Mouse (Mus musculus) heart, embryonic 14.5 days (tissue): ENCODE data around the gene Dnah7c. TPM values are rescaled to one million over a fixed set of nuclear protein-coding genes. Genes with fewer than 3 reads are reported as not detected.
"Not testable (repeated sequence)": the region's sequence is repeated elsewhere in the genome, so short reads cannot be mapped to it uniquely, and the experiment has no call there.

ENCODE experiments used
- ATAC-seq: fragments of 200-750 bp; cut with Nextera tagmentation; 2 replicates; pipeline ENCODE4 v1.8.0; 2017; ENCODE audit warnings: low read depth, moderate TSS enrichment; ENCODE audit not compliant: insufficient number of reproducible peaks, insufficient read depth, low FRiP score
- H3K27ac ChIP-seq, 2 experiments: fragments of 200-500 bp in 1 of 2; fragments of 300-500 bp in 1 of 2; sonication (generic) in 1 of 2; replicated peaks in 1 of 2; 2 replicates each; pipeline ENCODE4 v1.5.1; 2012 to 2014; ENCODE audit warnings: low read depth in 2 of 2, low read length in 2 of 2, control low read depth in 1 of 2, mild to moderate bottlenecking in 1 of 2, mixed read lengths in 1 of 2; ENCODE audit not compliant: control insufficient read depth in 1 of 2, insufficient read depth in 1 of 2
- H3K27me3 ChIP-seq: fragments of 300-500 bp; sonication (generic); 2 replicates; pipeline ENCODE4 v1.6.1; 2014; ENCODE audit warnings: mild to moderate bottlenecking, low read length, control low read depth; ENCODE audit not compliant: control insufficient read depth, insufficient read depth
- H3K36me3 ChIP-seq: fragments of 300-500 bp; sonication (generic); 2 replicates; pipeline ENCODE4 v1.6.1; 2014; ENCODE audit warnings: mild to moderate bottlenecking, control low read depth, low read length, mixed read lengths; ENCODE audit not compliant: control insufficient read depth, insufficient read depth
- H3K4me1 ChIP-seq, 2 experiments: fragments of 200-500 bp in 1 of 2; fragments of 300-500 bp in 1 of 2; sonication (generic) in 1 of 2; 2 replicates each; pipeline ENCODE4 v1.6.1; 2012 to 2014; ENCODE audit warnings: low read length in 2 of 2, control low read depth in 1 of 2, mixed read lengths in 1 of 2; ENCODE audit not compliant: control insufficient read depth in 2 of 2, insufficient read depth in 2 of 2
- H3K4me2 ChIP-seq: fragments of 300-500 bp; sonication (generic); 2 replicates; pipeline ENCODE4 v1.6.1; 2014; ENCODE audit warnings: mild to moderate bottlenecking, low read length
- H3K4me3 ChIP-seq, 2 experiments: fragments of 200-500 bp in 1 of 2; fragments of 300-500 bp in 1 of 2; sonication (generic) in 1 of 2; 2 replicates each; pipeline ENCODE4 v1.5.1; 2012 to 2014; ENCODE audit warnings: low read length in 2 of 2, mild to moderate bottlenecking in 2 of 2, control low read depth in 1 of 2, low read depth in 1 of 2, moderate library complexity in 1 of 2; ENCODE audit not compliant: control insufficient read depth in 1 of 2, insufficient read depth in 1 of 2
- H3K9ac ChIP-seq: fragments of 300-500 bp; sonication (generic); 2 replicates; pipeline ENCODE4 v1.6.1; 2014; ENCODE audit warnings: mild to moderate bottlenecking, low read length
- H3K9me3 ChIP-seq: fragments of 300-500 bp; sonication (generic); 2 replicates; pipeline ENCODE4 v1.6.1; 2016; ENCODE audit warnings: low read length, control low read depth; ENCODE audit not compliant: control insufficient read depth
- WGBS: fragments of 180-500 bp; shearing (Covaris S2); extraction: QIAGEN DNeasy Blood & Tissue Kit; methylation state at CpG from one replicate; pipeline ENCODE4 v1.1.7; 2014; 5-methylcytosine and 5-hydroxymethylcytosine counted together
- polyA plus RNA-seq: library from polyadenylated mRNA; unstranded; fragments of >200 nt; fragmentation: Nextera tagmentation; extraction: Ambion mirVana; gene quantifications from 2 replicates; pipeline ENCODE4 v1.2.1, GENCODE M21; 2014

Gene Dnah7c
- polyA plus RNA-seq, 1 experiment from 2014 or later, result 0.07 TPM

DNA sequence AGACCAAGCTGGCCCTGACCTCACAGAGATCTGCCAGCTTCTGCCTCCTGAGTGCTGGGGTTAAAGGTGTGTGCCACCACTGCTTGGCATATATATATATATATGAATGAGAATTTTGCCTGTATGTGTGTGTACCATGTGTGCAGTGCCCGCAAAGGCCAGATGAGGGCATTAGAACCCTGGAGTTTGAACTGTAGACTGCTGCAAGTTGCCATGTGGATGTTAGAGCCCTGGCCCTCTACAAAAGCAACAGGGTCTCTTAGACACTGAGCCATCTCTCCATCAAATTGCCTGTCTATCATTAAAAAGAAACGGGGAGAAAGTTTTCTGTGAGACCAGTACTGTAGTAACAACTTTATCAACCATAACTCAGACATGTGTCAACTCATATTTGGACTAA is 3.0 kb downstream of the Dnah7c start:
- no peak for ATAC-seq
- 61% methylated on average over 2 of the region's 2 CpGs for WGBS
- no peak overlapping the region for H3K4me2 ChIP-seq
- no peaks in the 10 kb centered on the region for H3K36me3 ChIP-seq
- H3K4me1 ChIP-seq, result 0 out of 4 replicates have a peak, but pooled peaks cover 0 to 2% of the 10 kb centered on the region in 2 experiments
- no peak overlapping the region for H3K27ac ChIP-seq
- no peaks in the 10 kb centered on the region for H3K27me3 ChIP-seq
- H3K9ac ChIP-seq, result no peak overlapping the region
- H3K9me3 ChIP-seq, result no peaks in the 10 kb centered on the region
- no peak overlapping the region for H3K4me3 ChIP-seq

DNA sequence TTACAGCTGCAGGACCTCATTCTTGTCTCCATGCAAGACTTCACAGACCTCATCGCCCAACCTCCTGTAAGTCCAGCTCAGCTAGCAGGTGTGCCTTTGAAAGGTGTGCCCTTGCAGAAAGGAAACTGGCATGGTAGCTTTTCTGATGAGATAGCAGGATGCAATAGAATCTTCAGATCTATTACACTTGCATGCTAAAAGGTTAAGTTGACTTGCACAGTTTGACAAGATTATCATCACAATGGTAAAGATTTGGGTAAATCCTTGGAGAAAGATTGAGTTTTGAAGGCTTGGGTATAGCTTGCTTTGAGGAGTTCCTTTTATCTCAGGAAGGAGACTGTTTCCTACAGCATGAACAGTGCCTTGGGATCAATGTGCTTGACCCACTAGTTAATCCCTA is 89.3 kb downstream of the Dnah7c start:
- not testable (repeated sequence) for H3K36me3 ChIP-seq, H3K4me3 ChIP-seq, H3K27ac ChIP-seq, H3K4me2 ChIP-seq, H3K9ac ChIP-seq, ATAC-seq, H3K9me3 ChIP-seq, H3K27me3 ChIP-seq, H3K4me1 ChIP-seq
- WGBS, result 74% methylated on average over 1 of the region's 1 CpGs

DNA sequence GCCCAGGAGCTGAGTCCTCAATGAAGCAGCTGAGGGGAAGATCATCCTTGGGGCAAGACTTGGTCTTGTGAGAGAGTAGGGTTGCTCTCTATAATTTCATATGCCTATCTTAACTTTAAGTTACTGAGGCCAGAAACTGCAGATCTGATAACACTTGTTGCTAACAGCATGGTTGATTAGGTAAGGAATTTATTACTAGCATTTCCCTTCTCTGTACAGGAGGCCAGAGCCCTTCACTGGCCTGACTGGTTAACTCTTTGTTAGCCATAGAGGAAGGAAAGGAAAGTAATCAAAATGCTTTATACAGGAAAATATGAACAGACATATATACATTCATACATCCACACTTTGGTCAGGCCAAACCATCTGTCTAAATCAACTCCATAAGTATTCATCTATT is 95.6 kb downstream of the Dnah7c start:
- Histone ChIP-seq H3K27me3 (no peaks in the 10 kb centered on the region), H3K4me1 (no peaks in the 10 kb centered on the region), H3K27ac (no peak overlapping the region), H3K36me3 (no peaks in the 10 kb centered on the region), H3K4me2 (no peak overlapping the region), H3K9ac (no peak overlapping the region), H3K4me3 (no peak overlapping the region), H3K9me3 (no peaks in the 10 kb centered on the region)
- no peak for ATAC-seq

DNA sequence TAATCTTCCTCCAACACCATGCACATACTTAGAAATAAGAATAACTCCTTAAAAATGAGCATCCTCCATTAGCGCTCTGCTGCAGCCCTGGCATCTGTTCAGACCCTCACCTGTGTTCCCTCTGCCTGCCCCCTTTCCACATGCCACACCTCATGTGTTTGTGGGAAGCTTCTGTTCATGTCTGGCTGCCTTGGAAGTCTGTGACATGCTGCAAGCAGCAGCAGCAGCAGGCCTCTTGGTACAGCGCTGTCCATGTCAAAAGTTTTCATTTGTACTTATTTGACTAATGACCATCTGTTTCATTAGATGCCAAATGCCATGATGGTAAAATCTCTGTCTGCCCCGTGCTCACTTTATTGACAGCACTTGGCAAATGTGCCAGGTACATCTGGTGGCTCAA is 101.1 kb downstream of the Dnah7c start:
- not testable (repeated sequence) for H3K4me1 ChIP-seq, ATAC-seq, H3K36me3 ChIP-seq, H3K27me3 ChIP-seq, H3K4me2 ChIP-seq, H3K27ac ChIP-seq, H3K9ac ChIP-seq, H3K4me3 ChIP-seq, H3K9me3 ChIP-seq
- 52% methylated on average over 3 of the region's 3 CpGs for WGBS

DNA sequence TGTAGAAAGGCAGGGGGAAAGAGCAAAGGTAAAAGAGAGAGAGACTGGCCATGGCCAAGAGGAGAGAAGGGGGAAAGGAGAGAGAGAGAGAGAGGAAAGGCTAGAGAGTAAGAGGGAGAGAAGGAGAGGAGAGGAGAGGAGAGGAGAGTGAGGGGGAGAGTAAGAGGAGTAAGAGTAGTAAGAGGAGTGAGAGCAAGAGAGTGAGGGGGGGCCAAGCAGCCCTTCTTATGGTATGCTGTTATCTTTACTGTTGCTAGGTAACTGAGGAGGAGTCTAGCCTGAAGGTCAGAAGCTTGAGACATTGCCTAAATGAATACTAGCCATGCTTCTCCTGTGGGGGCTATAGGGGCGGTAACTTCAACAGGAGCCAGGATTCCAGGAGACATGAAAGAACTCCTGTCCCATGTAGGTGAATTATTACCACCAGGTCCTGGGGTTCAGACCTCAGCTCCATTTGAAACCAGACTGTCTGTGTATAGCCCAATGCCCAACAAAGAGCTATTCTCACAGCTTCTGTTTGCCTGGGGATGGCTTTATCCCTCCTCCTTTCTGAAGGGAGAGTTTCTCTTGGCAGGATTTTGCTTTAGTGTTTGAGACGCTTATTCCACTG is 119.5 kb downstream of the Dnah7c start:
- Histone ChIP-seq H3K4me1 (0 out of 4 replicates have a peak, but pooled peaks cover 0 to 4% of the 10 kb centered on the region in 2 experiments), H3K9me3 (no peaks in the 10 kb centered on the region), H3K4me2 (no peak overlapping the region), H3K27ac (no peak overlapping the region), H3K4me3 (no peak overlapping the region), H3K9ac (no peak overlapping the region), H3K36me3 (no peaks in the 10 kb centered on the region), H3K27me3 (no peaks in the 10 kb centered on the region)
- 73% methylated on average over 2 of the region's 2 CpGs for WGBS
- ATAC-seq, result no peak

DNA sequence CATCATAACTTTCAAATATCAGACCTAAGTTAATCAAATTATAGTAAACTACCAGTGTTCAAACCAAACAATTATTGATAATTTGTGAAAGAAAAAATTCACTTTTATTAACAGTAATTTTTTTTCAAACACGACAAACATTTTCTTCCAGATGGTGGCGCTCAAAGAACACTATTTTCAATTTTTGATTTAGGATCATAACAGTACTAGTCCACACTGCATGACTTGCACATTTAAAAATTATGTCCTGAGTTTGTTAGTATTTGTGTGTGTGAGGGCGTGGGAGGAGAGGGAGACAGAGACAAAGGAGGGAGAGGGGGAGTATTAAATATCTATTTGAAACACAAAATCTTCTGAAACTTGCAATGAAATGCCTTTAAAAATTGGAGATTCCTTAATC is 155.0 kb downstream of the Dnah7c start:
- no peak for ATAC-seq
- Histone ChIP-seq H3K4me1 (no peaks in the 10 kb centered on the region), H3K36me3 (no peaks in the 10 kb centered on the region), H3K27ac (no peak overlapping the region), H3K4me2 (no peak overlapping the region), H3K4me3 (no peak overlapping the region), H3K27me3 (no peaks in the 10 kb centered on the region), H3K9me3 (no peaks in the 10 kb centered on the region), H3K9ac (no peak overlapping the region)
- whole genome bisulfite sequencing, result 34% methylated on average over 3 of the region's 3 CpGs

DNA sequence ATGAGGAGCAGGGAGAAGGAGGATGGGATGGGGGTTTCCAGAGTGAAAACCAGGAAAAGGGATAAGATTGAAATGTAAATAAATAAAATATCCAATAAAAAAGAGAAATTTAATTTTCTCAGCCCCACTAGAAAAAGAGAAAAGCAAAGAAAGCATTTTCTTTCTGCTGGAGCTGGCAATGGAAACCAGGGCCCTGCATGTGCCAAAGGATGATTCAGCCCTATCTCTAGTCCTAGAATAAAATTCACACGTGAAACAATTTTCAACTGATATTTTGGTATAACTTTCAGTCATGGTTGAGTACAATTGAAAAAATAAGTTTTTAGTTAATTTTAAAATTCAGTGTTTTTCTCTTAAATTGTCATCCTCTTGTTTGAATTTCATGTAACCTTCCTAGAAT is 168.4 kb downstream of the Dnah7c start:
- 69% methylated on average over 1 of the region's 1 CpGs for WGBS
- H3K27me3 ChIP-seq, ATAC-seq, H3K36me3 ChIP-seq, H3K4me3 ChIP-seq, H3K4me1 ChIP-seq, H3K27ac ChIP-seq, H3K9ac ChIP-seq, H3K9me3 ChIP-seq, H3K4me2 ChIP-seq: not testable (repeated sequence)

DNA sequence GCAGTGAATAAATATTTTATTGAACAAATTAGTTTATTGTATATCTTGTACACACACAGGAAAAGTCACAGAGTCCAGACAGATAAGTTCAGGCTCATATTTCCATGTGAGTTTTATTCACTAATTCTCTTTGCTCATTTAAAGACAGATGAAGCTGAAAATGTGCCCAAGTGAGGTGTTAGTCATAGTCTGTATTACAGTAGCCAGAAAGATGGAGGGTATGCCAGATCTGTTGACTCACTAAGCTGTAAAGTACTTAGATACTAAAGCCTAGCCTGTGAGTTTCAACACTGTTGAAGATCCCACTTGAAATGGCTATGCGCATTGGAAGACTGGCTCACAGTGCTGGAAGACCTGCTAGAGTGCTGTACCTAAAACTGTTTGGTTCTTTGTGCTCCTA is 171.0 kb downstream of the Dnah7c start:
- H3K4me3 ChIP-seq, ATAC-seq, H3K27me3 ChIP-seq, H3K4me2 ChIP-seq, H3K9me3 ChIP-seq, H3K36me3 ChIP-seq, H3K27ac ChIP-seq, H3K9ac ChIP-seq, H3K4me1 ChIP-seq: not testable (repeated sequence)
- WGBS, result 78% methylated on average over 1 of the region's 1 CpGs
